Mouse (Mus musculus) midbrain, embryonic 11.5 days (tissue): ENCODE data around the gene Gm4559. TPM values are rescaled to one million over a fixed set of nuclear protein-coding genes. Genes with fewer than 3 reads are reported as not detected.
"Not testable (repeated sequence)": the region's sequence is repeated elsewhere in the genome, so short reads cannot be mapped to it uniquely, and the experiment has no call there.

Source experiments
- ATAC-seq: fragments of 200-750 bp; cut with Nextera tagmentation; 2 replicates; pipeline ENCODE4 v1.8.0; 2017; ENCODE audit warnings: moderate TSS enrichment, moderate library complexity; ENCODE audit not compliant: low FRiP score
- DNase-seq: peaks from one replicate; pipeline ENCODE4 v3.0.0; 2015; ENCODE audit warnings: low spot score; ENCODE audit errors: missing footprints
- H3K27ac ChIP-seq: fragments of 300-500 bp; sonication (generic); 2 replicates; pipeline ENCODE4 v1.5.1; 2014; ENCODE audit warnings: low read depth, low read length
- H3K27me3 ChIP-seq: fragments of 300-500 bp; sonication (generic); 2 replicates; pipeline ENCODE4 v1.6.1; 2014; ENCODE audit warnings: mild to moderate bottlenecking, low read length, moderate library complexity, mixed read lengths; ENCODE audit not compliant: control insufficient read depth, insufficient read depth
- H3K36me3 ChIP-seq: fragments of 300-500 bp; sonication (generic); 2 replicates; pipeline ENCODE4 v1.6.1; 2014; ENCODE audit warnings: mild to moderate bottlenecking, low read length, moderate library complexity, mixed read lengths; ENCODE audit not compliant: control insufficient read depth, insufficient read depth
- H3K4me1 ChIP-seq: fragments of 300-500 bp; sonication (generic); 2 replicates; pipeline ENCODE4 v1.6.1; 2014; ENCODE audit warnings: low read length; ENCODE audit not compliant: control insufficient read depth, insufficient read depth
- H3K4me2 ChIP-seq: fragments of 300-500 bp; sonication (generic); 2 replicates; pipeline ENCODE4 v1.6.1; 2014; ENCODE audit warnings: mild to moderate bottlenecking, moderate library complexity
- H3K4me3 ChIP-seq: fragments of 300-500 bp; sonication (generic); 2 replicates; pipeline ENCODE4 v1.5.1; 2014; ENCODE audit warnings: low read depth, low read length
- H3K9ac ChIP-seq: fragments of 300-500 bp; sonication (generic); 2 replicates; pipeline ENCODE4 v1.6.1; 2014; ENCODE audit warnings: low read length
- H3K9me3 ChIP-seq: fragments of 300-500 bp; sonication (generic); 2 replicates; pipeline ENCODE4 v1.6.1; 2016; ENCODE audit warnings: low read length; ENCODE audit not compliant: control insufficient read depth
- WGBS: fragments of 180-500 bp; shearing (Covaris S2); extraction: QIAGEN DNeasy Blood & Tissue Kit; methylation state at CpG from one replicate; pipeline ENCODE4 v1.1.7; 2014; 5-methylcytosine and 5-hydroxymethylcytosine counted together
- polyA plus RNA-seq: library from polyadenylated mRNA; unstranded; fragments of >200 nt; fragmentation: Nextera tagmentation; extraction: Ambion mirVana; gene quantifications from 2 replicates; pipeline ENCODE4 v1.2.1, GENCODE M21; 2014

Gm4559 gene
- polyA plus RNA-seq, 1 experiment from 2014 or later, result not detected

GRCm38 (mm10) chr7:142303929-142304328, 29.8 kb upstream of the Gm4559 start:
- not testable (repeated sequence) for H3K36me3 ChIP-seq, H3K9me3 ChIP-seq, H3K27me3 ChIP-seq, ATAC-seq, DNase-seq, H3K4me3 ChIP-seq, H3K27ac ChIP-seq, H3K9ac ChIP-seq, H3K4me2 ChIP-seq, H3K4me1 ChIP-seq
- WGBS, result 83% methylated on average over 1 of the region's 1 CpGs

GRCm38 (mm10) chr7:142303249-142303648, 29.1 kb upstream of the Gm4559 start, which contains the start of gene Krtap5-4:
TSS of gene Krtap5-4 (plus strand) at chr7:142303549.
- no peaks in the 10 kb centered on the region for H3K36me3 ChIP-seq
- H3K4me2 ChIP-seq, result no peak within 1 kb of the TSS
- no peak for ATAC-seq
- H3K4me1 ChIP-seq, result no peaks in the 10 kb centered on the region
- H3K9me3 ChIP-seq, result no peaks in the 10 kb centered on the region
- H3K27me3 ChIP-seq, result no peaks in the 10 kb centered on the region
- no peak within 1 kb of the TSS for H3K27ac ChIP-seq
- no peak within 1 kb of the TSS for H3K9ac ChIP-seq
- no peak for DNase-seq
- no peak within 1 kb of the TSS for H3K4me3 ChIP-seq
- 75% methylated on average over 3 of the region's 3 CpGs for WGBS

- H3K27me3 ChIP-seq, H3K9me3 ChIP-seq, H3K4me1 ChIP-seq, ATAC-seq, H3K4me2 ChIP-seq, H3K9ac ChIP-seq, H3K27ac ChIP-seq, H3K4me3 ChIP-seq, DNase-seq, H3K36me3 ChIP-seq: not testable (repeated sequence)
These were observed 22.9 kb upstream of the Gm4559 start, which contains the start of gene Krtap5-1 for GRCm38 (mm10) chr7:142297018-142297417. TSS of gene Krtap5-1 (minus strand) at chr7:142297118.

- not testable (repeated sequence) for H3K4me3 ChIP-seq, DNase-seq, H3K27ac ChIP-seq, H3K9ac ChIP-seq, H3K36me3 ChIP-seq, ATAC-seq, H3K27me3 ChIP-seq, H3K4me2 ChIP-seq, H3K4me1 ChIP-seq, H3K9me3 ChIP-seq
- WGBS, result 40% methylated on average over 4 of the region's 4 CpGs
These were observed 21.9 kb upstream of the Gm4559 start for GRCm38 (mm10) chr7:142296108-142296507.

GRCm38 (mm10) chr7:142295418-142295817, 21.3 kb upstream of the Gm4559 start:
- no peak overlapping the region for H3K4me3 ChIP-seq
- H3K4me2 ChIP-seq, result no peak overlapping the region
- no peaks in the 10 kb centered on the region for H3K27me3 ChIP-seq
- H3K9me3 ChIP-seq, result no peaks in the 10 kb centered on the region
- no peaks in the 10 kb centered on the region for H3K36me3 ChIP-seq
- no peak overlapping the region for H3K9ac ChIP-seq
- no peak for DNase-seq
- no peak for ATAC-seq
- no peak overlapping the region for H3K27ac ChIP-seq
- H3K4me1 ChIP-seq, result no peaks in the 10 kb centered on the region

GRCm38 (mm10) chr7:142293851-142294250, 19.7 kb upstream of the Gm4559 start:
- H3K27ac ChIP-seq, H3K4me3 ChIP-seq, H3K4me2 ChIP-seq, H3K36me3 ChIP-seq, H3K4me1 ChIP-seq, H3K27me3 ChIP-seq, H3K9me3 ChIP-seq, H3K9ac ChIP-seq: not testable (repeated sequence)
- DNase-seq, result peak; percentile 88
- 0 out of 2 replicates have a peak, but pooled peaks have one; percentile 35 for ATAC-seq
- 0% methylated on average over 2 of the region's 2 CpGs for WGBS

- H3K27me3 ChIP-seq, H3K36me3 ChIP-seq, H3K4me2 ChIP-seq, H3K9ac ChIP-seq, ATAC-seq, H3K4me1 ChIP-seq, DNase-seq, H3K9me3 ChIP-seq, H3K27ac ChIP-seq, H3K4me3 ChIP-seq: not testable (repeated sequence)
- 77% methylated on average over 9 of the region's 9 CpGs for WGBS
These were observed 11.9 kb upstream of the Gm4559 start for GRCm38 (mm10) chr7:142285910-142286612.

GRCm38 (mm10) chr7:142285130-142285835, 11.1 kb upstream of the Gm4559 start:
- no peaks in the 10 kb centered on the region; the same call in 1 of the 2 replicates for H3K27me3 ChIP-seq
- no peak for DNase-seq
- H3K4me1 ChIP-seq, result no peaks in the 10 kb centered on the region
- 25% methylated on average over 23 of the region's 23 CpGs for WGBS
- no peak overlapping the region for H3K27ac ChIP-seq
- H3K4me2 ChIP-seq, result peak overlapping the region; percentile 76
- H3K9me3 ChIP-seq, result no peaks in the 10 kb centered on the region
- no peaks in the 10 kb centered on the region for H3K36me3 ChIP-seq
- peak overlapping the region; percentile 52 for H3K9ac ChIP-seq
- H3K4me3 ChIP-seq, result peak overlapping the region; percentile 40
- ATAC-seq, result peak; percentile 81

- Histone ChIP-seq H3K9me3 (no peaks in the 10 kb centered on the region), H3K4me1 (no peaks in the 10 kb centered on the region), H3K9ac (peak overlapping the region; percentile 73), H3K36me3 (no peaks in the 10 kb centered on the region), H3K27ac (peak overlapping the region; percentile 35; the same call in 1 of the 2 replicates), H3K4me3 (peak overlapping the region; percentile 40), H3K4me2 (peak overlapping the region; percentile 76), H3K27me3 (no peaks in the 10 kb centered on the region; the same call in 1 of the 2 replicates)
- ATAC-seq (peak; percentile 84), DNase-seq (peak; percentile 100)
- under 1% methylated on average over 19 of the region's 19 CpGs for WGBS
These were observed 10.5 kb upstream of the Gm4559 start for GRCm38 (mm10) chr7:142284615-142285080.
